ENCODE assay signal across 18 mouse cellular contexts in genomic region chr5:76160086-76160485, GRCm38 (mm10). TPM values are rescaled to one million over a fixed set of nuclear protein-coding genes. Genes with fewer than 3 reads are reported as not detected.
A peak's percentile ranks its signal among the peaks of the same experiment; 100 is the strongest.
DNase-seq lines count a peak whose midpoint lies in the region.
"Had no signal": no experiment of that assay in that cellular context is flagged by ENCODE, and none has a peak within 500 bp of the region (broad histone marks: within the 10 kb centered on the region; RNA-seq: fewer than 3 reads in every experiment).

No protein-coding gene starts in this region.

- H3K27ac ChIP-seq in heart, embryonic 10.5 days = no peak overlapping the region

- intact Hi-C loops in heart, postnatal 10 days (cut with DNase I) = no loop called here

- DNase-seq in heart, adult 11 months = peak; percentile 80
- no peak for DNase-seq in heart, postnatal 10 days
- peak; percentile 71 for DNase-seq in heart, embryonic 10.5 days (ENCODE audit: low spot score)
- no peak for DNase-seq in heart, adult 8-10 months (ENCODE audit: low spot score)
- peak; percentile 34 for DNase-seq in testis, postnatal 10 days (ENCODE audit: low spot score)
- DNase-seq in testis, postnatal 14 days (ENCODE audit: low spot score) = no peak
- DNase-seq: adrenal gland, adult 2 months; adrenal gland, adult 8-10 months; adrenal gland, postnatal 10 days; adrenal gland, postnatal 14 days; adrenal gland, postnatal 25 days; B cell, adult 2 months; cerebellum, adult 11 months; cerebellum, adult 11-12 months; cerebellum, adult 18-20 months had no signal

- H3K36me3 ChIP-seq in heart, embryonic 10.5 days = peaks cover 16% of the 10 kb centered on the region

- H3K4me1 ChIP-seq in heart, embryonic 10.5 days = no peaks in the 10 kb centered on the region; the same call in 1 of the 2 replicates

- no peaks in the 10 kb centered on the region; the same call in 1 of the 2 replicates for H3K9me3 ChIP-seq in heart, embryonic 10.5 days
- H3K9me3 ChIP-seq: G1E had no signal

- no peak overlapping the region for H3K4me3 ChIP-seq in heart, embryonic 10.5 days

- 32% methylated on average over 3 of the region's 3 CpGs for WGBS in heart, embryonic 10.5 days

- H3K27me3 ChIP-seq in heart, embryonic 10.5 days (ENCODE audit: insufficient read depth, poor library complexity, severe bottlenecking) = no peaks in the 10 kb centered on the region
- H3K27me3 ChIP-seq: CH12.LX, Patski had no signal

RNA-seq across cellular contexts. Expression of gene Srd5a3, which starts 20.0 kb away (rescaled TPM):
- 10 to 100 TPM; 17.1 to 18.3 TPM for total RNA-seq in heart, postnatal 10 days (2021)
- polyA plus RNA-seq in heart, embryonic 10.5 days (2016; fragmentation: Nextera tagmentation; extraction: Ambion mirVana) = 31.0 and 32.6 TPM in 2 replicates
- 1 to 10 TPM; 6.1 to 7.4 (median 7.0) TPM for total RNA-seq in heart, adult 8-10 months (2022)

RNA-seq across cellular contexts. Expression of gene Tmem165, which starts 23.6 kb away (rescaled TPM):
- 10 to 100 TPM; 39.4 to 42.2 TPM for total RNA-seq in heart, postnatal 10 days (2021)
- polyA plus RNA-seq in heart, embryonic 10.5 days (2016; fragmentation: Nextera tagmentation; extraction: Ambion mirVana) = 71.1 and 101 TPM in 2 replicates
- total RNA-seq in heart, adult 8-10 months (2022) = 10 to 100 TPM; 15.6 to 20.2 (median 19.4) TPM

Comparison
In these comparisons a context has a peak if more than half of its experiments do, and no peak if none do; other contexts are left out.
1. DNase-seq: peak in heart, adult 11 months (single experiment), heart, embryonic 10.5 days (single experiment) and testis, postnatal 10 days (single experiment); none in heart, postnatal 10 days (0 of 2), heart, adult 8-10 months (single experiment) and testis, postnatal 14 days (single experiment).